Mouse (Mus musculus): ENCODE measurements around the gene Hdac7. TPM values are rescaled to one million over a fixed set of nuclear protein-coding genes. Genes with fewer than 3 reads are reported as not detected.

The Hdac7 gene
- polyA plus RNA-seq, 1 experiment: 827 TPM

GRCm38 (mm10) chr15:97760006-97760405 lies 84.3 kb downstream of the Hdac7 start:
- Histone ChIP-seq H3K27me3 (ENCODE audit: control insufficient read depth, insufficient read depth, low read length) (no peaks in the 10 kb centered on the region), H3K4me3 (ENCODE audit: control insufficient read depth, insufficient read depth, low read length) (no peak overlapping the region), H3K36me3 (ENCODE audit: control insufficient read depth, insufficient read depth, low read length) (peaks cover 3% of the 10 kb centered on the region; the same call in 1 of the 2 replicates), H3K27ac (ENCODE audit: control insufficient read depth, insufficient read depth, low read length) (no peak overlapping the region), H3K4me1 (replicated peaks; ENCODE audit: control insufficient read depth, insufficient read depth, low read length) (peaks cover 32% of the 10 kb centered on the region)
- 95% methylated on average over 9 of the region's 9 CpGs for WGBS
- no peak for DNase-seq
- TF ChIP-seq POLR2A (IDR thresholded peaks at IDR 0.05; ENCODE audit: control insufficient read depth, extremely low read depth, insufficient read depth, low read length, poor library complexity) (no peak), CTCF (IDR thresholded peaks at IDR 0.05; ENCODE audit: borderline replicate concordance, control insufficient read depth, extremely low read depth, insufficient read depth, low read length, poor library complexity) (no peak)

GRCm38 (mm10) chr15:97755361-97755760 lies 88.9 kb downstream of the Hdac7 start:
- H3K4me1 ChIP-seq (replicated peaks; ENCODE audit: control insufficient read depth, insufficient read depth, low read length): peaks cover 6% of the 10 kb centered on the region; the same call in 1 of the 2 replicates
- no peak overlapping the region for H3K4me3 ChIP-seq (ENCODE audit: control insufficient read depth, insufficient read depth, low read length)
- H3K27me3 ChIP-seq (ENCODE audit: control insufficient read depth, insufficient read depth, low read length): no peaks in the 10 kb centered on the region
- TF ChIP-seq CTCF (IDR thresholded peaks at IDR 0.05; ENCODE audit: borderline replicate concordance, control insufficient read depth, extremely low read depth, insufficient read depth, low read length, poor library complexity): no peak
- TF ChIP-seq POLR2A (IDR thresholded peaks at IDR 0.05; ENCODE audit: control insufficient read depth, extremely low read depth, insufficient read depth, low read length, poor library complexity): no peak
- 0 out of 2 replicates have a peak, but pooled peaks cover 3% of the 10 kb centered on the region for H3K36me3 ChIP-seq (ENCODE audit: control insufficient read depth, insufficient read depth, low read length)
- 92% methylated on average over 8 of the region's 8 CpGs for WGBS
- no peak overlapping the region for H3K27ac ChIP-seq (ENCODE audit: control insufficient read depth, insufficient read depth, low read length)
- DNase-seq: no peak

GRCm38 (mm10) chr15:97754476-97754875 lies 89.8 kb downstream of the Hdac7 start:
- 83% methylated on average over 6 of the region's 6 CpGs for WGBS
- TF ChIP-seq CTCF (IDR thresholded peaks at IDR 0.05; ENCODE audit: borderline replicate concordance, control insufficient read depth, extremely low read depth, insufficient read depth, low read length, poor library complexity): no peak
- TF ChIP-seq POLR2A (IDR thresholded peaks at IDR 0.05; ENCODE audit: control insufficient read depth, extremely low read depth, insufficient read depth, low read length, poor library complexity): no peak
- peaks cover 15% of the 10 kb centered on the region; the same call in 1 of the 2 replicates for H3K4me1 ChIP-seq (replicated peaks; ENCODE audit: control insufficient read depth, insufficient read depth, low read length)
- H3K36me3 ChIP-seq (ENCODE audit: control insufficient read depth, insufficient read depth, low read length): no peaks in the 10 kb centered on the region
- no peak overlapping the region for H3K4me3 ChIP-seq (ENCODE audit: control insufficient read depth, insufficient read depth, low read length)
- DNase-seq: no peak
- H3K27me3 ChIP-seq (ENCODE audit: control insufficient read depth, insufficient read depth, low read length): no peaks in the 10 kb centered on the region
- no peak overlapping the region for H3K27ac ChIP-seq (ENCODE audit: control insufficient read depth, insufficient read depth, low read length)

- H3K36me3 ChIP-seq (ENCODE audit: control insufficient read depth, insufficient read depth, low read length): no peaks in the 10 kb centered on the region
Measured at GRCm38 (mm10) chr15:97752491-97752890, 91.8 kb downstream of the Hdac7 start.

DNA sequence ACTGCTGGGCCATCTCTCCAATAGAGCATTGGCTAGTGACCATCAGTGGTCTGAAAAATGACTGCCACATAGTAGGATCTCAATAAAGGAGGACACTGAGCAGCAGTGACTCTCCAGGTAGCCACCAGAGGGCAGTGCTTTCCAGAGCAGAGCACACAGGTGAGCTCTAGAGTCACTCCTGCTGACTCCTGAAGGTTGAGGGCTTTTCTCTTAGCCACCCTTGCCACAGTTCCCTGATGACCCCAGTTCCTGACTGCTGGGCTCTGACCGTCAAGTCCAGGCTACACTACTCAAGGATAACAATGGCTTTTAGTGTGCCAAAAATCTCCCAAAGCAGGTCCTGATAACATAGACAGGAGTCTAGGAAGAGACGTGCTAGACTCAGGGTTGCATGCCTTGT lies 92.6 kb downstream of the Hdac7 start:
- TF ChIP-seq CTCF (IDR thresholded peaks at IDR 0.05; ENCODE audit: borderline replicate concordance, control insufficient read depth, extremely low read depth, insufficient read depth, low read length, poor library complexity): peak; percentile 67; the same call in 1 of the 2 replicates
- TF ChIP-seq POLR2A (IDR thresholded peaks at IDR 0.05; ENCODE audit: control insufficient read depth, extremely low read depth, insufficient read depth, low read length, poor library complexity): no peak
- Histone ChIP-seq H3K36me3 (ENCODE audit: control insufficient read depth, insufficient read depth, low read length) (peaks cover 4% of the 10 kb centered on the region), H3K4me3 (ENCODE audit: control insufficient read depth, insufficient read depth, low read length) (no peak overlapping the region), H3K27me3 (ENCODE audit: control insufficient read depth, insufficient read depth, low read length) (no peaks in the 10 kb centered on the region), H3K4me1 (replicated peaks; ENCODE audit: control insufficient read depth, insufficient read depth, low read length) (peaks cover 36% of the 10 kb centered on the region), H3K27ac (ENCODE audit: control insufficient read depth, insufficient read depth, low read length) (no peak overlapping the region)
- 92% methylated on average over 2 of the region's 2 CpGs for WGBS
- no peak for DNase-seq

More at GRCm38 (mm10) chr15:97752491-97752890, 91.8 kb downstream of the Hdac7 start:
- TF ChIP-seq CTCF (IDR thresholded peaks at IDR 0.05; ENCODE audit: borderline replicate concordance, control insufficient read depth, extremely low read depth, insufficient read depth, low read length, poor library complexity) (no peak), POLR2A (IDR thresholded peaks at IDR 0.05; ENCODE audit: control insufficient read depth, extremely low read depth, insufficient read depth, low read length, poor library complexity) (no peak)
- no peak for DNase-seq
- Histone ChIP-seq H3K4me1 (replicated peaks; ENCODE audit: control insufficient read depth, insufficient read depth, low read length) (peaks cover 31% of the 10 kb centered on the region; the same call in 1 of the 2 replicates), H3K27me3 (ENCODE audit: control insufficient read depth, insufficient read depth, low read length) (no peaks in the 10 kb centered on the region), H3K4me3 (ENCODE audit: control insufficient read depth, insufficient read depth, low read length) (no peak overlapping the region), H3K27ac (ENCODE audit: control insufficient read depth, insufficient read depth, low read length) (no peak overlapping the region)
- 99% methylated on average over 5 of the region's 5 CpGs for WGBS

DNA sequence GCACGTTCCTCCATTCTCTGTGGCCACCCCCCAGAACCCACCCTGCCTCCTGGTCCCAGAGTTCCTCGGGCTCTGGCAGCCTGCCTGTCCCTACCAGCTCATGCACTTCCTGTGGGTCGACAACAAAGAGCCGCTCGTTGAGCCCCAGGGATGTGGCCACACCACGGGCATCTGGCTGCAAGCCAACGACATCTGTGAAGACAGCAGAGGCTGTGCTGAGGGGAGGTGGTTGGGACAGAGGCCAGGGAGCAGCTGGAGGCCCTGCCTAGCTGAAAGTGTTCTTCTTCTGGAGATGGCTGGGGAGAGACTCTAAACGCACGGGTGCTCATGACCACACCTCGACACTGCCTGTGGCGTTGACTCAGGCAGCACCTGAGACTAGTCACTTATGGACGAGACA lies 93.6 kb downstream of the Hdac7 start:
- peaks cover 10% of the 10 kb centered on the region for H3K36me3 ChIP-seq (ENCODE audit: control insufficient read depth, insufficient read depth, low read length)
- WGBS: 2% methylated on average over 12 of the region's 12 CpGs
- peak; percentile 78 for DNase-seq
- no peaks in the 10 kb centered on the region for H3K27me3 ChIP-seq (ENCODE audit: control insufficient read depth, insufficient read depth, low read length)
- peaks cover 44% of the 10 kb centered on the region for H3K4me1 ChIP-seq (replicated peaks; ENCODE audit: control insufficient read depth, insufficient read depth, low read length)
- TF ChIP-seq POLR2A (IDR thresholded peaks at IDR 0.05; ENCODE audit: control insufficient read depth, extremely low read depth, insufficient read depth, low read length, poor library complexity) (peak; percentile 46; the same call in 1 of the 2 replicates), CTCF (IDR thresholded peaks at IDR 0.05; ENCODE audit: borderline replicate concordance, control insufficient read depth, extremely low read depth, insufficient read depth, low read length, poor library complexity) (peak; percentile 57; the same call in 1 of the 2 replicates)
- H3K27ac ChIP-seq (ENCODE audit: control insufficient read depth, insufficient read depth, low read length): peak overlapping the region; percentile 89
- H3K4me3 ChIP-seq (ENCODE audit: control insufficient read depth, insufficient read depth, low read length): peak overlapping the region; percentile 87

- H3K36me3 ChIP-seq (ENCODE audit: control insufficient read depth, insufficient read depth, low read length): peaks cover 15% of the 10 kb centered on the region
- H3K4me3 ChIP-seq (ENCODE audit: control insufficient read depth, insufficient read depth, low read length): peak overlapping the region; percentile 87
- 0 out of 2 replicates have a peak, but pooled peaks have one; percentile 15 for TF ChIP-seq CTCF (IDR thresholded peaks at IDR 0.05; ENCODE audit: borderline replicate concordance, control insufficient read depth, extremely low read depth, insufficient read depth, low read length, poor library complexity)
- 0 out of 2 replicates have a peak, but pooled peaks have one; percentile 22 for TF ChIP-seq POLR2A (IDR thresholded peaks at IDR 0.05; ENCODE audit: control insufficient read depth, extremely low read depth, insufficient read depth, low read length, poor library complexity)
- 7% methylated on average over 13 of the region's 13 CpGs for WGBS
- no peaks in the 10 kb centered on the region for H3K27me3 ChIP-seq (ENCODE audit: control insufficient read depth, insufficient read depth, low read length)
- DNase-seq: no peak
- peaks cover 53% of the 10 kb centered on the region for H3K4me1 ChIP-seq (replicated peaks; ENCODE audit: control insufficient read depth, insufficient read depth, low read length)
- H3K27ac ChIP-seq (ENCODE audit: control insufficient read depth, insufficient read depth, low read length): peak overlapping the region; percentile 89
Measured at GRCm38 (mm10) chr15:97749841-97750240, 94.5 kb downstream of the Hdac7 start.
